Mouse (Mus musculus) midbrain, embryonic 14.5 days (tissue): ENCODE results near the gene Kif11. TPM values are rescaled to one million over a fixed set of nuclear protein-coding genes. Genes with fewer than 3 reads are reported as not detected.

Experiments used
- ATAC-seq: fragments of 200-750 bp; cut with Nextera tagmentation; 2 replicates; pipeline ENCODE4 v1.8.0; 2017; ENCODE audit warnings: moderate number of reproducible peaks, moderate library complexity; ENCODE audit not compliant: low FRiP score, low TSS enrichment
- DNase-seq: peaks from one replicate; pipeline ENCODE4 v3.0.0-alpha.2; 2015
- H3K27ac ChIP-seq: fragments of 300-500 bp; sonication (generic); replicated peaks from 2 replicates; pipeline ENCODE4 v1.5.1; 2014; ENCODE audit warnings: mild to moderate bottlenecking, low read depth, low read length, moderate library complexity
- H3K27me3 ChIP-seq: fragments of 300-500 bp; sonication (generic); 2 replicates; pipeline ENCODE4 v1.6.1; 2014; ENCODE audit warnings: low read length, control low read depth, mixed read lengths; ENCODE audit not compliant: control insufficient read depth, insufficient read depth
- H3K36me3 ChIP-seq: fragments of 300-500 bp; sonication (generic); 2 replicates; pipeline ENCODE4 v1.6.1; 2014; ENCODE audit warnings: low read length, control low read depth; ENCODE audit not compliant: control insufficient read depth, insufficient read depth
- H3K4me1 ChIP-seq: fragments of 300-500 bp; sonication (generic); 2 replicates; pipeline ENCODE4 v1.6.1; 2014; ENCODE audit warnings: mild to moderate bottlenecking, antibody characterized with exemption, low read length, control low read depth; ENCODE audit not compliant: control insufficient read depth, insufficient read depth
- H3K4me2 ChIP-seq: fragments of 300-500 bp; sonication (generic); 2 replicates; pipeline ENCODE4 v1.6.1; 2014; ENCODE audit warnings: mild to moderate bottlenecking, low read length, moderate library complexity
- H3K4me3 ChIP-seq: fragments of 300-500 bp; sonication (generic); replicated peaks from 2 replicates; pipeline ENCODE4 v1.5.1; 2014; ENCODE audit warnings: low read depth, low read length
- H3K9ac ChIP-seq: fragments of 300-500 bp; sonication (generic); replicated peaks from 2 replicates; pipeline ENCODE4 v1.6.1; 2014; ENCODE audit warnings: mild to moderate bottlenecking, low read length, moderate library complexity
- H3K9me3 ChIP-seq: fragments of 300-500 bp; sonication (generic); 2 replicates; pipeline ENCODE4 v1.6.1; 2016; ENCODE audit warnings: low read length, control low read depth, mixed read lengths; ENCODE audit not compliant: control insufficient read depth
- WGBS: fragments of 180-500 bp; shearing (Covaris S2); extraction: QIAGEN DNeasy Blood & Tissue Kit; methylation state at CpG from one replicate; pipeline ENCODE4 v1.1.7; 2014; 5-methylcytosine and 5-hydroxymethylcytosine counted together
- polyA plus RNA-seq: library from polyadenylated mRNA; unstranded; fragments of >200 nt; fragmentation: Nextera tagmentation; extraction: Ambion mirVana; gene quantifications from 2 replicates; pipeline ENCODE4 v1.2.1, GENCODE M21; 2014

The Kif11 gene
- polyA plus RNA-seq, 1 experiment from 2014 or later, result 16.4 TPM

- ATAC-seq (no peak), DNase-seq (peak; percentile 21)
- Histone ChIP-seq H3K9me3 (no peaks in the 10 kb centered on the region), H3K27me3 (no peaks in the 10 kb centered on the region), H3K36me3 (no peaks in the 10 kb centered on the region), H3K9ac (no peak overlapping the region), H3K27ac (no peak overlapping the region), H3K4me2 (no peak overlapping the region), H3K4me1 (no peaks in the 10 kb centered on the region), H3K4me3 (no peak overlapping the region)
- WGBS, result 51% methylated on average over 6 of the region's 6 CpGs
Observed at GRCm38 (mm10) chr19:37468841-37469566, 92.8 kb downstream of the Kif11 start.

Other genes starting within 250 kb of the Kif11 start
- 120 and 131 TPM in 2 replicates for gene March5, start 168.9 kb upstream of the Kif11 start, polyA plus RNA-seq
- 10.1 and 12.5 TPM in 2 replicates for gene Cpeb3, start 167.8 kb upstream of the Kif11 start, polyA plus RNA-seq
- gene Ide, start 38.6 kb upstream of the Kif11 start, polyA plus RNA-seq, result 26.0 and 44.7 TPM in 2 replicates
- 1.4 and 4.2 TPM in 2 replicates for gene Hhex, start 58.4 kb downstream of the Kif11 start, polyA plus RNA-seq
- gene Exoc6, start 174.0 kb downstream of the Kif11 start, polyA plus RNA-seq, result 19.3 and 21.4 TPM in 2 replicates